ENCODE assay signal across 13 mouse cellular contexts in genomic region chr12:104580796-104581195, GRCm38 (mm10).
"Had no signal": no experiment of that assay in that cellular context is flagged by ENCODE, and none has a peak within 500 bp of the region (broad histone marks: within the 10 kb centered on the region; RNA-seq: fewer than 3 reads in every experiment).

No protein-coding gene starts in this region.

- H3K36me3 ChIP-seq: intestine, embryonic 15.5 days; midbrain, embryonic 12.5 days; neural tube, embryonic 12.5 days had no signal

- H3K27me3 ChIP-seq: midbrain, embryonic 12.5 days; neural tube, embryonic 12.5 days had no signal

- DNase-seq: kidney, adult 18-20 months; kidney, postnatal 10 days; kidney, postnatal 4 days; liver; lung, adult 18-20 months; thymus, adult 2 months; thymus, postnatal 25 days had no signal

- H3K9ac ChIP-seq: intestine, embryonic 15.5 days; liver, embryonic 14.5 days; midbrain, embryonic 12.5 days; neural tube, embryonic 12.5 days had no signal

- ATAC-seq: intestine, embryonic 15.5 days had no signal

- H3K4me3 ChIP-seq: intestine, embryonic 15.5 days; left cerebral cortex, adult 2 months; midbrain, embryonic 12.5 days; myocyte; neural tube, embryonic 12.5 days had no signal

- H3K9me3 ChIP-seq: intestine, embryonic 15.5 days; midbrain, embryonic 12.5 days; neural tube, embryonic 12.5 days had no signal

- H3K27ac ChIP-seq: intestine, embryonic 15.5 days; left cerebral cortex, adult 2 months; liver, embryonic 14.5 days; midbrain, embryonic 12.5 days; neural tube, embryonic 12.5 days had no signal

- H3K4me2 ChIP-seq: intestine, embryonic 15.5 days; midbrain, embryonic 12.5 days; neural tube, embryonic 12.5 days had no signal

- H3K4me1 ChIP-seq: intestine, embryonic 15.5 days; neural tube, embryonic 12.5 days had no signal
